Mouse (Mus musculus): ENCODE measurements around the gene Grin2a. TPM values are rescaled to one million over a fixed set of nuclear protein-coding genes. Genes with fewer than 3 reads are reported as not detected.

The Grin2a gene
- total RNA-seq, 2 experiments from 2014 or later = not detected

DNA sequence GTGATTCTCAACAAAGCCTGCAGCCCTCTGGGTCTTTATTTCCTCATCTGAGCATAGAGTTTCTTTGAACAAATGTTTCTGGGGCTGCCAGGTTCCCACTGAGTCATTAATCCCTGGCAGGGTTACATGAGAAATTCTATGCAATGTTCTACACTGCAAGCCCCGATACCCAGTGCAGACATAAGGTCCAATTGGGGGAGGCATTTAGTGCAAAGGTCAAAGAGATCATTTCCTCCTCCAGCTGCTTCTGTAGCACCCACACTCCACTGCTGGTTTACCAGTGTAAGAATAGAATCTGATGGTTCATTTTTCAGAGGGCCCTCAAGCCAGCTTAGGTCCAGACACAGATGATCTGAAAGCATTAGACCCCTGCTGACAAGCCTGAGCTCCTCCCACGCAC is 14.7 kb downstream of the Grin2a start:
- ATAC-seq (replicated peaks; ENCODE audit: low FRiP score, poor library complexity, severe bottlenecking) = no peak

DNA sequence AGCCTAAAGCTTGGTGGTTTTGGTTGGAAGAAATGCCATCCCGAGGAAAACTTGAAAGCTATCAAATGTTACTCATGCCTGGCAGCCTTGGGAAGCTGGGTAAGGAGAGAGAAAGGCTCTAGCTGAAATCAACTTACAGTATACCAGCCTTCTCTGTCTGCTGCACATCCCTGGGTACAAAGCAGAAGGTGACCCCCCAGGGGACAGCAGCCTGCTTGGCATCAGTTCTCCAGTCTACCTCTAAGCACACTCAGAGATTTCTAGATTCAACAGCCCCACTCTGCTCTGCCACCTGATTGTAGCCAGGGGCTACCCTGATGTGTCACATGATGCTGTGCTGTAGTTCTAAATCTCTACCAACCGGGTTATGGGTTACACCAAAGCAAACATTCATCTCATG is 17.2 kb downstream of the Grin2a start:
- no peak for ATAC-seq (replicated peaks; ENCODE audit: low FRiP score, poor library complexity, severe bottlenecking)

DNA sequence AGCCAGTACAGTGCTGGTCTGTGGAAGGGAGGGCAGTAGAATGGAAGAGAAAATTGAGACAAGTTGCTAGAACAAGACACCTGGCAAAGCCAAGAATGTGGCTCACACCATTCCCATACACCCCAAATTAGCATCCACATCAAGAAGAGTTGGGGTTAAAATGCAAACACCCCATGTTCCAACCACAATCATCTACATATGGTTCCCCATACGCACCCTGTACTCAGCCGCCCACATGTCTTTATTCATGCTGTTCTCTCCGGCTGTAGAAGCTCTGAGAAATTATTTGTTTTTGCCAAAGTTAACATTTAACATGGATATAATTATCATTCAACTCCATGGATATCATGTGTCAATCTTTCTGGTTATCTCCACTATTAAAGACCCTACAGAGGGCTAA is 22.7 kb downstream of the Grin2a start:
- ATAC-seq (replicated peaks; ENCODE audit: low FRiP score, poor library complexity, severe bottlenecking) = no peak

DNA sequence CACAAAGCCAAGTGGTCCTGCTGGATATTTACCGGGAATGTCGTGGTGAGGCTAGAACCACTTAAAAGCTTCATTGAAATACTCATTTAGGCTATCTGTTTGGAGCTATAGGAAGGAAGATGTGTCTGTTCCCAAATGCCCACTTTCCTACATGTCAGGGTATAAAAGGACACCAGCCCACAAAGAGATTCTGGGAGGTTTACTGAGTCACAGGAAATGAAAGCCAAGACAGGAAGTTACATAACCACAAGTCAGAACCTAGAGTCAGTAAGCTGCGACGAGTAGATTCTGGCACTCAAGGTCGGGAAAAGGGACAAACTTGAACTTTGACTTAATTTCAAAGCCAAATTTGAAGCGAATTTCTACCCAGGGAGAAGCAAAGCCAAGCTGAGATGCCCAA is 30.9 kb downstream of the Grin2a start:
- no peak for ATAC-seq (replicated peaks; ENCODE audit: low FRiP score, poor library complexity, severe bottlenecking)

DNA sequence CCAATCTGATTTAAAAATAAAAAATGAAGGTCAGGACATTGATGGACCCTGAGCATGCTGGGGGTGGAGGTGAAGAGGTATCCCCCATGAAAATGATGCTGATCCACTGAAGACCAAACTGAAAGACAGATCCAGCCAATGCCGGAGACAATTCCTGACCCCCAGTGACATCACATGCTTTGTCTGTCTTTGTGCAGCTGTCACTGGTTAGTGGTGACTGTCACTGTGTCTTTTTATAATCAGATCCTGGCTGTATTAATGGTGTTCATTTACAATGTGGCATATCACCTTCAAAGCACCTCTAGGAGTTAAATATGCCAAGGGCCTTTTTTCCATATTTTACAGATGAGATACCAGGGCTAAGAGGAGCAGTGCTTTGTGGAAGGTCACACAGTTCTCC is 32.9 kb downstream of the Grin2a start:
- no peak for ATAC-seq (replicated peaks; ENCODE audit: low FRiP score, poor library complexity, severe bottlenecking)

DNA sequence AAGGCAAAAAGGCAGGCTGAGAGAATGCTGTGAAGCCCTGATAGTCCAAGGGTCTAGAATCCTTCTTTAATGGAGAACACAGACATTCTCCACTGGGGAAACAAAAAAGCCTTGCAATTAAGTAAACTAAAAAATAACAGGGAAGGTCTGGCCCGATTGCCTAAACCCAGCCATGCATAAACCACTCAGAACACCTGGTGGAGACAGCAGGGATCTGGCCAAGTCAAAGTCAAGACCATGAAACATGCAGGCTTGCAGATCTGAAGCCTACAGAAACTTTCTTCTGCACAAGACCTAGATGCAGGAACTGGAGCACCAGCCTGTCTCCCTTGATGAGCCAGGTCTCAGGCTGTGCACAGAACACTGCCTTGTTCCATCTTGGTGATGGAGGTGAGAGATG is 36.0 kb downstream of the Grin2a start:
- no peak for ATAC-seq (replicated peaks; ENCODE audit: low FRiP score, poor library complexity, severe bottlenecking)

DNA sequence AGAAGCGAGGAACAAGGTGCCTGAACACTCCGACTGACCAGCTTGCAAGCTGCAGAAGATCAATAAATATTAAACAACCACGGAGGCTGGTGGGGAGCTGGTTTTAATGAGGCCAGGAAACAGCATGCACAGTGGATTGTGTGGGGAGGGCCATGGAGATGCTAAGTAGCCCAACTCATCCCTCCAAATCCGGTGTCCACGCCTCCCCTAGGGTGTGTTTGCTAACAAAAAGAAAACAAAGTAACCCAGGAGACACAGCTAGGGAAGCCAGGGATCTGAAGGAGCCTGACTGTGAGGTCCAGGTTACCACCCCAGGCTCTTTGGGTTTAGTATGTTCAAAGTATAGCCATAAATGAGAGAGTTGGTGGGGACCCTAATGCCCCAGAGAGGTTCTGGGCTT is 41.1 kb downstream of the Grin2a start:
- no peak for ATAC-seq (replicated peaks; ENCODE audit: low FRiP score, poor library complexity, severe bottlenecking)

DNA sequence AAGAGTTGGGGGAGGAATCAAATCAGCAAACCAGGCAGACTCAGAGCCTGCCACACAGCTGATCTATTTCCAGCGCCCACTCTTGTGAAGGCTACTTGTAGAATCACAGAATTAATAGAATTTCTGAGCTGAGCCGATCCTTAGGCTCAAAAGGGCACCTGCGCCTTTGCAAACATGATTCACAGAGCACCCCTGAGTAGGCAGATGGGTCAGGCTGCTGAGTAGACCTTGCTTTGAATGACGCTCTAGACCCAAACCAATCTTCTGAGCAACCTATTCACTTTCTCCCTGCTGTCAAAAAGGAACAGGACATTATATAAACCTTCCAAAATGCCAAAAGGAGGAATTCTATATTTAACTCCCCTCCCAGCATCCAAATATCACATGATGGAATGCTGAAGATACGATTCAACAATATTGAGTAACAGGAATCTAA is 41.9 kb downstream of the Grin2a start:
- ATAC-seq (replicated peaks; ENCODE audit: low FRiP score, poor library complexity, severe bottlenecking) = no peak

DNA sequence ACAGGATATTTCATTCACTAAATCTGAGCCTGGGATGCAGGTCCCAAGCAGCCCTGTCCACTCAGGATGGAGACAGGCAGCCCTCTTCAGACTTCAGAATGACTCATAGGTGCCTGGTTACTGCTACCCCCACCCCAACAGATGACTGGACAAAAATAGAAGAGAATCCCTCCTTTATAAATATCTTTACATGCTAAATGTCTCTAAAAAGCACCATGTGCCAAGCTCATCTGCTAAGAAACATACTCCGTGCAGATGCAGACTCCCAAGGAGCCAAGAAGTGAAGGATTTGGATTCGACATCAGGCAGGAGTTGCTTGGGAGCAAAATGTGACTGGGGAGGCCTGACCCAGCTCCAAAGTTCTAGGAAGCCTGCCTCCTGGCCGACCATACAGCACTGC is 46.1 kb downstream of the Grin2a start:
- ATAC-seq (replicated peaks; ENCODE audit: low FRiP score, poor library complexity, severe bottlenecking) = no peak

DNA sequence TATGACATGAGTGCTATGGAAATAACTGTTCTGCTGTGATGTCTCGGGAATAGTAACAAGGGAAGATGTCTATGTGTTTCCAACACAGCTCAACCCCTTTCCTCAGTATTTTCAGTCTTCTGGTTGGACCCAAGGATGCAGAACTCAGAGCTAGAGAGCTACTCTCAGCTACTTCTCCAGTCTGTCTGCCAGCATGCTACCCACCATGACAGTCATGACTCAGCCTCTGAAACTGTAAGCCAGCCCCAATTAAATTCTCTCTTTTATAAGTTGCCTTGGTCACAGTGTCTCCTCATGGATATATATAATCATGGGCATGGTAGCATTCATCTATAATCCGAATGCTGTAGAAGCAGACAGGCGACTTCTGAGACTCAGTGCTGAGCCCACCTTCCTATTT is 47.9 kb downstream of the Grin2a start:
- no peak for ATAC-seq (replicated peaks; ENCODE audit: low FRiP score, poor library complexity, severe bottlenecking)

DNA sequence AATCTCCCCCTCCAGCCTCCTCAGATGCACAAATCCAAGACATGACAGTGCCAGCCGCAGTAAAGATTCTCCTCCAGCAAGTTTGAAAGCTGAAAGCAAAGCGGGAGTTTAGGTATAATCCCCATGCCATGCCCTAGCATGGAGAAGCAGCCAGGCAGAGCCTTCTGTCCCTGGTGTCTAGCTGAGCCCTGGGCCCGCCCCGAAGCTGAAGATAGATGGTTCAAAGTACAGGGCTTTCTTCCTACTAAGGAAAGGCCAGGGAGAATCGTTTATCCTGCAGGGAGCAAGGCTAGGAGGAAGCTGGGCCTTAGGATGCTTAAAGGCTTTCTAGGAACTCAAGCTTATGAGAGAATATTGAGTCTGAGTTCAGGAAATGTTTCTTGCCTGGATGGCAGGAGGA is 50.5 kb downstream of the Grin2a start:
- ATAC-seq (replicated peaks; ENCODE audit: low FRiP score, poor library complexity, severe bottlenecking) = no peak

DNA sequence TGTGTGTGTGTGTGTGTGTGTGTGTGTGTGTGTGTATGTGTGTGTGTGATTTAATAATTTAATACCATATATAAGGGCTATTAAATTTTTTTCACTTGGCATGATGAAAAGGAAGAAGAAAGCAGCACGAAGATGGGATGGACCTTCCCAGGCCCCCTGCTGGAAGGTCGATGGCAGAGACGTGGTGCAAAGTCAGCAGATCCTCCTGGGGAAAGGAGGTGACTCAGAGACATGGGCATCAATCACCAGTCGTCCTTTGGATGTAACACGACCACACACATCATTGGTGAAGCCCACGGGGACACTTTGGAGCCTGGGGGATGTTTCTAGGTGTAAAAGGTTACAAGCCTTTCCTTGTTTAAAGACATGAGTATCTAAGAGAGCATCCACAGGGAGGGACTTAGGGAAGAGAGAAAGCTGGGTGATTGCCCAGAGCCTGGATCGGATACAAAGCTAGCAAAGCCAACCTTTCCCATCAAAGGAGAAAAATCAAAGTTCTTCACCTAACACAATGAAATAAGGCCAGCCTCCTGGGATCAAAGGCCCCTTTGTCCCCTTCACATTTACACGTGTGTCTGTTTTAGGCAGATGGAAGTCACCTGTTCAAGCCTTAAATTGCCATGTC is 53.9 kb downstream of the Grin2a start:
- no peak for ATAC-seq (replicated peaks; ENCODE audit: low FRiP score, poor library complexity, severe bottlenecking)

DNA sequence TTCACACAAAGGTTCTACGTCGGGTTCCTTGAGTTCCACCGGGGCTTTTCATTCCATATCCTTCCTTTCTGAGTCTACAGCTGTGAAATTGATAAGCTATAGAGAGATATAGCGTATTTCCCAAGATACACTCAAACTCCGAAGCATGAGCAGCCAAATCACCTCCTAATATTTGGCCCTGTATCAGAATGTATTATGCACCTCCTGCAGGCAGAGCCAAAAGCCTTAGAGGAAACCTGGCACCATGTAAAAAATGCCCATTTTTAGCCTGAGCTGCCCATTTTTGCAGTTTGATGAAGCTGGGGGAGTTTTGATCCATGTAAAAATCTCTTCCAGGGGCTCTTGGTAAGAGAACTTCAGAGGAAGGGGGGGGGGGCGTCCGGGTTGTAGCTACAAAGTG is 54.6 kb downstream of the Grin2a start:
- ATAC-seq (replicated peaks; ENCODE audit: low FRiP score, poor library complexity, severe bottlenecking) = no peak

DNA sequence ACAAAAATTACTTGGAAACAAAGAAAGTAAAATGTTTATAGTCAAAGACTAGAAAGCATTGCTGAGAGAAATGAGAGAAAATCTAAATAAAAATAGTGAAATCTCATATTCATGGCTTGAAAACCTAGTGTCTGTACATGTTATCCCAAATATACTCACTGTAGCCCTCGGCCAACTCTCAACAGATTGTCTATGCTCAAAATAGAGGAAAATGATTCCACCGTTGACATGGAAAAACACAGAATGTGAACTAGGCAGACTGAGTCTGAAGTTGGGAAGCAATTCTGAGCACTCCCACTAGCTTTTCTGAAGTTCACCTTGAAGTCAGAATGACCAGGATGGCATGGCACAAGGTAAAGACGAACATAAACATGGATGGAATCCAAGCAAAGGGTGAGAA is 84.7 kb downstream of the Grin2a start:
- ATAC-seq (replicated peaks; ENCODE audit: low FRiP score, poor library complexity, severe bottlenecking) = no peak

DNA sequence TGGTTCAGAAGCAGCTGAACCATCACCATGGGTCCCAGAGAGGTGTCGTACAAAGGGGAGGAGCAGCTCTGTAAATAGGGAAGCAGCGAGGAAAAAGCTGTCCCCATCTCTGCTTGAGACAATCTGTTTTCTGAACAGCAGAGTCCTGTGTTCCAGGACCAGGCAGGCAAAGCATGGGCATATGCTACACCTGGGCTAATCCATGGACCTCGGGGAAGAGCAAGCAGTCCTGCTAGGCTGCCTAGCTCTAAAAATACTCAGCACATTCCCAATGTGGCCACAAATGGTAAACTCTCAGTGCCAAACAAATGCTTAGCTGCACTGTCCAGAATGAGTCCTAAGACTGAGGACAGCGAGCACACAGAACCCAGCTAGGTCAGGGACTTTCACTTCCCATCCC is 86.1 kb downstream of the Grin2a start:
- no peak for ATAC-seq (replicated peaks; ENCODE audit: low FRiP score, poor library complexity, severe bottlenecking)

DNA sequence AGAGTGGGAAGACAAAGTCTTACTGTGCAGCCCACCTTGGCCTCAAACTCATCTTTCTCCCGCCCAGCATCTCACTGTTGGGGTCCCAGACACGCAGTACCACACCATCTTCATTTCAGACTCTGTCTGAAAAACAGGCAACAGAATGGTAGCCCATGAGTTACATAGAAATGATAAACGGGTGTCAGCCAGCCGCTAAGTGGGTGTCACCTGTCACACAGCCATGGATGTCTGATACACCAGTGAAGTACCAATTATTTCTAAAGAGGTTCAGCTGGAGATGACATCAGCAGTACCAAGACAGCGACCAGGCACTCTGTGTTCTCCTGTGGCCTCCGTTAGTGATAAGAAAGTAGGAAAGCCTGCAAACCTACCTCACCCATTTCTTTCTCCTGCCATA is 90.9 kb downstream of the Grin2a start:
- no peak for ATAC-seq (replicated peaks; ENCODE audit: low FRiP score, poor library complexity, severe bottlenecking)

DNA sequence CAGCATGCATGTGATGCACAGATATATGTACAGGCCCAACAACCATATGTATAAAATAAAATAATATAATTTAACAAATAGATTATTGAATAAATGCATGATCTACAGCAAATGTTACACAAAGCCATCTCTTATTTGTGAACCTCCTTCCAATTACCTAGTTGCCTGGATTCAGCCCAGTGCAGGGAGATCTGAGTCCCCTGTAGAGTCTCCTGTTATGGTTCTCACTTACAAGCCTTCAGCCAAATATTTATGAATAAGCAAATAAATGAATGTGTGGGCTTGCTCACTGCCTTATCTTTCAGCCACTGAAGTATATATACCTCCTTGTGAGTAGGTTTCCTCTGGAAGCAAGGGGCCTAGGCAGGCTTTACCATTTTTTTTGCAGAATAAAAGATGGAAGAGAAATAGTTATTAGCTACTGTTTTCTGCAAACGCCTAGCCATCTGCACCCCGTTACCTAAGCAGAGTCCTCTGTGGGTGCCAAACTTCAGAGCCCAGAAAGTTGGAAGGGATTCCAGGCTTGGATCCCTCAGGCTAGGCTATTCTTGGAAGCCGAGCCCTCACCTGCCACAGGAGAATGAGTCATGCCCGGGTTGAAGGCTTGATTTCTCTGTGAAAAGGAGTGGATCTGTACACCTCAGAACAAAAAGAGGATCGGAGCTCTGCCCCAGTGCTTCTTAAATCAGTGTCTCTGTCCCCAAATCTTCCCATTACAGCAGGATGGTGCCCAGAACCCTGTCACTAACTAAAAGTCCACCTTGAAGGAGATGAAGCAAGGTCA is 92.5 kb downstream of the Grin2a start:
- ATAC-seq (replicated peaks; ENCODE audit: low FRiP score, poor library complexity, severe bottlenecking) = no peak

DNA sequence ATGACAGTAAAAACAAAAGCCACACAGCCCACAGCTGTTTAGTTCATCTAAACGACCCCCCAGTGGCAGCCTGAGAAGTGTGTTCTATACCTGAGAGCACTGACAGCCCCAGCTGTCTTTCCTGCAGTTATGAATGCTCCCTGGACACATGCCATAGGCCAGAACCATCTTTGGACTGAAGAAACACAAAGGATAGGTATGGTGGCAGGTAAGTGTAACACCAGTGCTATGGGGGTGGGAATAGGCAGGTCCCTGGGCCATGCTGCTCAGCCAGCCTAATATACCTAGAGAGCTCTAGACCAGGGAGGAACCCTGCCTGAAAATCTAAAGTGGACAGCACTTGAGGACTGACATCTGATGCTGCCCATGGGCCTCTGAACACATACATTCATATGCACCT is 93.9 kb downstream of the Grin2a start:
- no peak for ATAC-seq (replicated peaks; ENCODE audit: low FRiP score, poor library complexity, severe bottlenecking)

DNA sequence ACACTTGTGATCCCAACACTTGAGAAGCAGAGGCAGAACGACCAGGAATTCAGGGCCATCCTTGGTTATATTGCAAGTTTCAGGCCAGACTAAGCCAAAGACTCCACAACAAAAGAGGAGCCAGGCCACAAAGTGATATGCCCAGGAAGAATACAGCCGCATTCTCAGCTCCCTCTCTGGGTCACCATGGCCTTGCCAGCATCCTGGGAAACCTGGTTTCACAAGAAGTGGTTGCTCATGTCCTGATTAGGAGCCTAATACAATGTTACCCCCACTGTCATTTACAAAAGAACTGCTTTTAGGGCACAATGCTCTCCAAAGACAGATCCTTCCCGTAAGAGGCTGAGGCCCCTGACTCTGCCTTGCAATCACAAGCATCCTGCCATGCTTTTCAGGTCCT is 94.4 kb downstream of the Grin2a start:
- no peak for ATAC-seq (replicated peaks; ENCODE audit: low FRiP score, poor library complexity, severe bottlenecking)

DNA sequence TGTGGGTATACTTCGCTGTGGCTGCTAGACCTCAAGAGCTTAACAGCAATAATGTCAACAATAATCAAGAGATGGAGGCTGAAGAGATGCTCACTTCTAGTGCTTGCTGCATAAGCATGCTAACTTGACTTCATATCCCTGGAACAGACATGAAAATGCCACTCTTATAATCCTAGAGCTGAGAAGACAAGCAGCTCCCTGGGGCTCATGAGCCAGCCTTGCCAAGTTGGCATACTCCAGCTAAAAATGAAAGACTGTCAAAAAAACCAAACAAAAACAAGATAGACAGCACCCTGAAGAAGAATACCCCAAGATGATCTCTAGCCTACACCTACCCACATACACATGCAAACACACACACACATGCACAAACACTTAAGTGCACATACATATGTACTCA is 95.2 kb downstream of the Grin2a start:
- ATAC-seq (replicated peaks; ENCODE audit: low FRiP score, poor library complexity, severe bottlenecking) = no peak

DNA sequence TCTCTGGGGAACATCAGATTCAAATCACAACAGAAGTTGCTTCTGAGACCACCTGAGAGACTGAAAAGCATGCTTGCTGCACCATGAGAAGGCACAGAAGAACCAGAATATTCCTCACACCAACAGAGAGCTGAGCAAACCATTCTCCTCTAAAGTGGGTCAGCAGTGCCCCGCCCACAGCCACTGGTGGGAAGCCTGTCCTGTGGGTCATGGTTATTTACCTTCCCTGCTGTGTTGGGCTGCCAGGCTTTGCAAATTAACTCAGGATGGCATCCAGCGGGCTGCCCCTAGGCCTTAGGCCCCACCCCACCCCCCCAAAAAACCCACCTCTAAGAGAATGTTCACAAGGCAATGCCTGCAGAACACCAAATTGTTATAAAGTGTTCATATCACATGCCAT is 96.2 kb downstream of the Grin2a start:
- ATAC-seq (replicated peaks; ENCODE audit: low FRiP score, poor library complexity, severe bottlenecking) = no peak

DNA sequence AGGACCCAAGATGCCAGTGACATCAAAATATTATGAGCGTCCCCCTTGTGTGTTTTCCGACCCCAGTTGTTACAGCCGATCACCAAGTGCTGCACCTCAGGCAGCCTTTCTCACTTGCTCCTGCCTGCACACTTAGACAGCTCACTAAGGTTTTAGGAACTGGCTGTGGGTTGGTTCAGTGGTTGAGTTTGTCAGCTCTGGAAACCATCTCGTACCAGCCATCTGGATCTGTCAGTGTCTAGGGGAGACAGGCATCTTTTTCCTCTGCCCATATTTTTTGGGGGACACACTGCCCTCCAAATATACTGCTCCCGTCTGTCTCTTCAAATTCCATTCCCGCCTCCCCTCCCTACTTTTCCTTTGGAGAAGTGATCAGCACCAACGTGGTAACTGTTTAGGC is 99.8 kb downstream of the Grin2a start:
- no peak for ATAC-seq (replicated peaks; ENCODE audit: low FRiP score, poor library complexity, severe bottlenecking)

Data from erythroblast, adult 5-6 weeks (primary cell).